Mouse (Mus musculus) left cerebral cortex, adult 9 months (tissue): Measurements from ENCODE around the gene Fam189a2.

Experiments used
- DNase-seq, 2 experiments: peaks; one replicate each; pipeline ENCODE4 v3.0.0; 2022; ENCODE audit warnings: low spot score in 2 of 2

Gene Fam189a2

GRCm38 (mm10) chr19:23941422-23941949 lies 89.3 kb downstream of the Fam189a2 start:
- DNase-seq, result no peak

- DNase-seq, result peak; percentile 69
Measured at GRCm38 (mm10) chr19:23930826-23931225, 100.0 kb downstream of the Fam189a2 start.

- no peak for DNase-seq
Measured at GRCm38 (mm10) chr19:23925541-23925940, 105.3 kb downstream of the Fam189a2 start.

- DNase-seq, result no peak
Measured at GRCm38 (mm10) chr19:23924791-23925190, 106.0 kb downstream of the Fam189a2 start.

GRCm38 (mm10) chr19:23924057-23924456 lies 106.8 kb downstream of the Fam189a2 start:
- no peak for DNase-seq
